Mouse (Mus musculus) bone marrow macrophage, adult 2 months (primary cell): Measurements from ENCODE around the gene Cenpa. TPM values are rescaled to one million over a fixed set of nuclear protein-coding genes. Genes with fewer than 3 reads are reported as not detected.
A peak's percentile ranks its signal among the peaks of the same experiment; 100 is the strongest.

ENCODE experiments used
- H3K27ac ChIP-seq: 2 replicates; pipeline ENCODE4 v1.5.1; 2012; ENCODE audit warnings: low read depth, low read length; ENCODE audit not compliant: insufficient read depth
- H3K4me1 ChIP-seq: 2 replicates; pipeline ENCODE4 v1.6.1; 2012; ENCODE audit warnings: low read length; ENCODE audit not compliant: control insufficient read depth, insufficient read depth
- H3K4me3 ChIP-seq: 2 replicates; pipeline ENCODE4 v1.5.1; 2012; ENCODE audit warnings: mild to moderate bottlenecking, low read length, moderate library complexity; ENCODE audit not compliant: insufficient read depth
- CTCF ChIP-seq: IDR thresholded peaks from 2 replicates; pipeline ENCODE4 v1.5.1; 2012; ENCODE audit warnings: low read depth, mild to moderate bottlenecking, low read length, moderate library complexity
- POLR2A ChIP-seq: IDR thresholded peaks from 2 replicates; pipeline ENCODE4 v1.6.1; 2012; ENCODE audit warnings: mild to moderate bottlenecking, low read depth, low read length, borderline replicate concordance
- polyA plus RNA-seq: library from polyadenylated mRNA; stranded (reverse); fragments of >200 nt; gene quantifications from 2 replicates; pipeline ENCODE4 v1.2.4, GENCODE M21; 2012; ENCODE audit not compliant: missing spikeins, insufficient read depth, insufficient read length

Gene Cenpa
- polyA plus RNA-seq, 1 experiment, result 81.0 TPM

GRCm38 (mm10) chr5:30701866-30702265 lies 35.3 kb downstream of the Cenpa start:
- H3K4me3 ChIP-seq, result no peak overlapping the region
- no peak for TF ChIP-seq CTCF
- TF ChIP-seq POLR2A, result no peak
- H3K4me1 ChIP-seq, result no peaks in the 10 kb centered on the region
- no peak overlapping the region for H3K27ac ChIP-seq

- Histone ChIP-seq H3K4me1 (no peaks in the 10 kb centered on the region), H3K27ac (no peak overlapping the region), H3K4me3 (no peak overlapping the region)
- TF ChIP-seq CTCF (peak; percentile 86), POLR2A (no peak)
Measured at GRCm38 (mm10) chr5:30709744-30710383, 43.3 kb downstream of the Cenpa start.

GRCm38 (mm10) chr5:30710486-30710885 lies 43.9 kb downstream of the Cenpa start:
- H3K27ac ChIP-seq, result no peak overlapping the region
- TF ChIP-seq POLR2A, result no peak
- no peak for TF ChIP-seq CTCF
- no peak overlapping the region for H3K4me3 ChIP-seq
- no peaks in the 10 kb centered on the region for H3K4me1 ChIP-seq

- Histone ChIP-seq H3K27ac (no peak within 1 kb of the TSS), H3K4me3 (peak within 1 kb of the TSS; percentile 46), H3K4me1 (no peaks in the 10 kb centered on the region)
- TF ChIP-seq CTCF, result no peak
- TF ChIP-seq POLR2A, result no peak
Measured at GRCm38 (mm10) chr5:30711147-30712001, 44.8 kb downstream of the Cenpa start, which contains the start of gene Dpysl5. Gene Dpysl5, plus strand, starts transcription at chr5:30711564.

GRCm38 (mm10) chr5:30712002-30712390 lies 45.4 kb downstream of the Cenpa start:
- no peaks in the 10 kb centered on the region for H3K4me1 ChIP-seq
- H3K4me3 ChIP-seq, result peak overlapping the region; percentile 39
- no peak overlapping the region for H3K27ac ChIP-seq
- TF ChIP-seq CTCF (no peak), POLR2A (no peak)

GRCm38 (mm10) chr5:30712441-30713298 lies 46.1 kb downstream of the Cenpa start:
- H3K4me3 ChIP-seq, result no peak overlapping the region

GRCm38 (mm10) chr5:30713299-30713675 lies 46.7 kb downstream of the Cenpa start:
- no peak overlapping the region for H3K4me3 ChIP-seq
- TF ChIP-seq POLR2A, result no peak
- no peak for TF ChIP-seq CTCF
- no peaks in the 10 kb centered on the region for H3K4me1 ChIP-seq
- H3K27ac ChIP-seq, result no peak overlapping the region

More at GRCm38 (mm10) chr5:30712441-30713298, 46.1 kb downstream of the Cenpa start:
- no peak for TF ChIP-seq CTCF
- no peak for TF ChIP-seq POLR2A
- H3K4me1 ChIP-seq, result no peaks in the 10 kb centered on the region
- no peak overlapping the region for H3K27ac ChIP-seq

- no peak for TF ChIP-seq CTCF
- H3K27ac ChIP-seq, result no peak overlapping the region
- no peaks in the 10 kb centered on the region for H3K4me1 ChIP-seq
- no peak overlapping the region for H3K4me3 ChIP-seq
Measured at GRCm38 (mm10) chr5:30713691-30714090, 47.1 kb downstream of the Cenpa start.

GRCm38 (mm10) chr5:30716311-30716710 lies 49.7 kb downstream of the Cenpa start:
- Histone ChIP-seq H3K4me3 (no peak overlapping the region), H3K4me1 (no peaks in the 10 kb centered on the region), H3K27ac (no peak overlapping the region)
- no peak for TF ChIP-seq CTCF
- TF ChIP-seq POLR2A, result no peak

- H3K4me3 ChIP-seq, result no peak overlapping the region
- no peak for TF ChIP-seq POLR2A
- no peak overlapping the region for H3K27ac ChIP-seq
- no peaks in the 10 kb centered on the region for H3K4me1 ChIP-seq
Measured at GRCm38 (mm10) chr5:30717506-30717905, 50.9 kb downstream of the Cenpa start.
